Mouse (Mus musculus) G1E (cell line): ENCODE measurements around the gene Rere.

ENCODE experiments used
- CTCF ChIP-seq: IDR thresholded peaks from 2 replicates; pipeline ENCODE4 v1.5.1; 2012; ENCODE audit warnings: low read depth, low read length, inconsistent platforms, mixed read lengths
- GATA1 ChIP-seq: IDR thresholded peaks from 2 replicates; pipeline ENCODE4 v1.6.1; 2012; ENCODE audit warnings: borderline replicate concordance, low read length, inconsistent platforms, mixed read lengths
- GATA2 ChIP-seq: IDR thresholded peaks from 2 replicates; pipeline ENCODE4 v1.6.1; 2012; ENCODE audit warnings: low read depth, low read length, inconsistent platforms, borderline replicate concordance
- POLR2AphosphoS5 ChIP-seq: IDR thresholded peaks from 2 replicates; pipeline ENCODE4 v1.6.1; 2012; ENCODE audit warnings: low read depth, low read length, inconsistent platforms; ENCODE audit not compliant: insufficient replicate concordance

DNA sequence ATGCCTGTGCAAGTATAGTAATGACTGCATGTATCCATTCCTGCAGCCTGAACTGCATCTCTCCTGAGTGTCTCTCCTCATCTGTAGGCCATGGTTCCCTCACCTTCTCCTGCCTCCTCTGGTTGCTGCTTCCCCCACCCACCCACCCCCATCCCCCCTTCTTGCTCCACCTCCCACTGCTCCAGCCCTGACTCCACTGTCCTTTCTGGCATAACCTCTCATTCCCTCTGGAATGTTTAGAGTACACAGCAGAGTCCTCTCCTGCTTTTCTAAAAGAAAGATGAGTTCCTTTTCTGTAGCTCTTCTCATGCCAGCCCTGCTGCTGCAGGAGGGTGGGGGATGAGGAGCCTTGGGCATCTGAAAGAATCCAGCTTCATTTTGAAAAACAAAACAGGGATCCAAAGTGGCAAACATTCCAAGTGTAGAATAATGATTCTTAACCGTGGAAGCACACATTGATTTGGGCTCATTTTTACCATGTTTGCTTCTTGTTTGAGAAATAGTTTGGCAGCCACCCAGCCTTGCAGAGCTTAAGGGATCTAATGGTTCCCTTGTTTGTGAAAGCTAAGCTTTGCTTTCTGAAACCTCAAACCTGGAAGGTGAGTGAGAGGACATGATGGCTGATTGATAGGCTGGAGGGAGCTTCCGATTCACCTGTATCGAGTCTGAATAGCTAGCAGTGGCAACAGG lies 255.5 kb downstream of the Rere start:
- no peak for TF ChIP-seq CTCF
- TF ChIP-seq GATA1 = no peak
- no peak for TF ChIP-seq GATA2
- TF ChIP-seq POLR2AphosphoS5 = no peak
